Mouse (Mus musculus): ENCODE data around the gene Dtx2. TPM values are rescaled to one million over a fixed set of nuclear protein-coding genes. Genes with fewer than 3 reads are reported as not detected.

Dtx2 gene
- total and polyA plus RNA-seq, 3 experiments, result 11.9 to 17.2 TPM; not detected in 1

DNA sequence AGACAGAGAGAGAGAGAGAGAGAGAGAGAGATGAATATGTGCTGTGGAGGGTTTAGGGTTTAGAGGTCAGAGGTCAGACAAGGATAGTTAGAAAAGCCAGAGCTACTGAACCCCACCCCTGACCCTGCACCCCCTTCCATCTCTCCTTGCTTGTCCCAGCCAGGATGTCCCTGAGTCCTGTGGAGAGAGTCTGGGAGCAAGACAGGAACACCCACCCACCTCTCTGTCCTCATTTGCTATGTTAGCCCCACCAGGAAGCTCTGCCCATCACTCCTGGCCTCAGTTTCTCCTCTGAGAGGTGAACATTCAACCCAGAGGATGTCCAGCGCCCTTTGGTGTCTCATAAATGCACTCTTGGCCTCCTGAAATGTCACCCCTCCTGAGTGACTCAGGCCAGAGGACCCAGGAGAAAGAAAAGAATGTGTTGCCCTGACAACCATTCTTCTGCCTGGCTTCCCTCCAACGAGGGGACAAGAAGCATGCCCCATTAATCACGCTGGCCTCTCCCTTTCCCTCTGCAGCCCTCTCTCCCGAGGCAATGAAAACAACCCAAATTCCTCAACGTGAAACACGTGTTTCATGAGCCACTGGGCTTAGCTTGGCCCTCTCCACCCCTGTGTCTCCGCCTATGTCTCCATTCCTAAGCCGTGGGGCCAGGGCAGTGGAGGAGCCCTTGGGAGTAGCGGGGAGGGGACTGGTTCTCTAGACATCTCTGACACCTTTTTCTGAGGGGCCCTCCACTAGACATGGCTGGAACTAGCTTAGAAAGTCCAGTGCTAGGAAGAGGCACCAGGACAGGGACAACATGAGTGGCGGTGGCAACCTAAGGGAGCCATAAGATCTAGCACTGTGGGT, 56.9 kb downstream of the Dtx2 start:
- Histone ChIP-seq H3K4me1 (ENCODE audit: control insufficient read depth in 1 of 2, insufficient read depth in 2 of 2, low read length in 2 of 2) (no peaks in the 10 kb centered on the region), H3K9me3 (replicated peaks; ENCODE audit: insufficient read depth, low read length) (no peaks in the 10 kb centered on the region), H3K79me2 (ENCODE audit: control insufficient read depth, insufficient read depth, low read length, poor library complexity) (no peaks in the 10 kb centered on the region), H3K27ac (ENCODE audit: control insufficient read depth, low read depth, low read length) (no peak overlapping the region), H3K9ac (ENCODE audit: control insufficient read depth, low read depth, low read length, poor library complexity, severe bottlenecking) (no peak overlapping the region), H3K36me3 (ENCODE audit: control insufficient read depth in 1 of 2, insufficient read depth in 2 of 2, low read length in 2 of 2) (no peaks in the 10 kb centered on the region), H3K4me3 (ENCODE audit: control insufficient read depth in 1 of 2, insufficient read depth in 1 of 2, low read depth in 2 of 2, low read length in 2 of 2) (no peak overlapping the region), H3K27me3 (ENCODE audit: control insufficient read depth in 1 of 2, insufficient read depth in 2 of 2, low read length in 2 of 2) (peaks cover 0 to 2% of the 10 kb centered on the region in 2 experiments; a peak in 1 of 4 replicates)
- TF ChIP-seq MAZ (IDR thresholded peaks at IDR 0.05; ENCODE audit: low read depth, low read length), result no peak
- no peak for TF ChIP-seq ZKSCAN1 (IDR thresholded peaks at IDR 0.05; ENCODE audit: low read depth, low read length)
- no peak for TF ChIP-seq USF1 (IDR thresholded peaks at IDR 0.05; ENCODE audit: low read depth, low read length)
- TF ChIP-seq ZMIZ1 (IDR thresholded peaks at IDR 0.05; ENCODE audit: low read depth, low read length), result no peak
- TF ChIP-seq POLR2AphosphoS5 (IDR thresholded peaks at IDR 0.05; ENCODE audit: borderline replicate concordance, low read depth, low read length), result no peak
- TF ChIP-seq HCFC1 (IDR thresholded peaks at IDR 0.05; ENCODE audit: low read depth, low read length), result no peak
- no peak for TF ChIP-seq MXI1 (IDR thresholded peaks at IDR 0.05; ENCODE audit: low read depth, low read length)
- no peak for TF ChIP-seq TAL1 (IDR thresholded peaks at IDR 0.05; ENCODE audit: low read length)
- no peak for TF ChIP-seq SIN3A (IDR thresholded peaks at IDR 0.05; ENCODE audit: low read length)
- DNase-seq (ENCODE audit: low read depth, low spot score), result no peak

DNA sequence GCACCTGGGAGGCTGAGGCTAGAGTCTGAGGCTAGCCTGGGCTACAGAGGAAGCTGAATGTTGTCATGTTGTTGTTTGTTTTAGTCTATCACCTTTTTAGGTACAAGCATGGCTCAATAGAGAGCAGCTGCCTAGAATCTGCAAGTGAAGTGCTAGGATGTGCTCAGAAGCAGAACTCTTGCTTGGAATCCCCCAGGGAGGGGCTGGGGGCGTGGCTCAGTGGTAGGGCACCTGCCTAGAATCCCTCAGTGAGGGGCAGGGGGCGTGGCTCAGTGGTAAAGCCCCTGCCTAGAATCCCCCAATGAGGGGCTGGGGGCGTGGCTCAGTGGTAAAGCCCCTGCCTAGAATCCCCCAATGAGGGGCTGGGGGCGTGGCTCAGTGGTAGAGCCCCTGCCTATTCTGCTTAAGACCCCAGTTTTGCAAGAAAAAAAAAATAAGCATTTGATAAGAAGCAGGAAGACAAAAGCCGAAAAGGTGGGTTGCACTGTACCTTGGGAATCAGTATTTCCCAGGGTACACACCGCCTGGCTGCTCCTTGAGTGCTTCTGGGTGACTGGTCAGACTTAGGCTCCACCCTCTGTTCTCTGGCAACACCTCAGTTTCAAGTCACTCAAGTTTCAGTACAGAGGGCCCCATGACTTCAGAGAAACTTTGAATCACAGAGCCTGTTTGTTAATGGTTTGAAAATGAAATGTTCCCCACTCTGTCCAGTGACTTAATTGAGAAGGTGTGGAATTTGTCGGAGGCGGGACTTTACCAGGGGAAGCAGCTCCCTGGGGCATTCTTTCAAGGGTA, 58.5 kb downstream of the Dtx2 start:
- Histone ChIP-seq H3K4me1 (ENCODE audit: control insufficient read depth in 1 of 2, insufficient read depth in 2 of 2, low read length in 2 of 2) (no peaks in the 10 kb centered on the region), H3K27ac (ENCODE audit: control insufficient read depth, low read depth, low read length) (no peak overlapping the region), H3K9me3 (replicated peaks; ENCODE audit: insufficient read depth, low read length) (no peaks in the 10 kb centered on the region), H3K9ac (ENCODE audit: control insufficient read depth, low read depth, low read length, poor library complexity, severe bottlenecking) (no peak overlapping the region), H3K27me3 (ENCODE audit: control insufficient read depth in 1 of 2, insufficient read depth in 2 of 2, low read length in 2 of 2) (peaks cover 6 to 9% of the 10 kb centered on the region in 2 experiments), H3K36me3 (ENCODE audit: control insufficient read depth in 1 of 2, insufficient read depth in 2 of 2, low read length in 2 of 2) (no peaks in the 10 kb centered on the region), H3K4me3 (ENCODE audit: control insufficient read depth in 1 of 2, insufficient read depth in 1 of 2, low read depth in 2 of 2, low read length in 2 of 2) (no peak overlapping the region), H3K79me2 (ENCODE audit: control insufficient read depth, insufficient read depth, low read length, poor library complexity) (no peaks in the 10 kb centered on the region)
- TF ChIP-seq MYB (IDR thresholded peaks at IDR 0.05; ENCODE audit: low read depth, low read length) (no peak), MAFK (IDR thresholded peaks at IDR 0.05; ENCODE audit: borderline replicate concordance, low read depth, low read length) (no peak), TAL1 (IDR thresholded peaks at IDR 0.05; ENCODE audit: low read length) (no peak)
- DNase-seq (ENCODE audit: low read depth, low spot score), result no peak

All from MEL (cell line).